Mouse (Mus musculus) midbrain, embryonic 12.5 days (tissue): ENCODE data around the gene Il17rd. TPM values are rescaled to one million over a fixed set of nuclear protein-coding genes. Genes with fewer than 3 reads are reported as not detected.
A peak's percentile ranks its signal among the peaks of the same experiment; 100 is the strongest.

Experiments used
- ATAC-seq: fragments of 200-750 bp; cut with Nextera tagmentation; 2 replicates; pipeline ENCODE4 v1.8.0; 2017; ENCODE audit warnings: low read depth, moderate TSS enrichment, moderate library complexity; ENCODE audit not compliant: low FRiP score
- H3K27ac ChIP-seq: fragments of 300-500 bp; sonication (generic); replicated peaks from 2 replicates; pipeline ENCODE4 v1.5.1; 2016; ENCODE audit warnings: mild to moderate bottlenecking
- H3K27me3 ChIP-seq: fragments of 300-500 bp; sonication (generic); 2 replicates; pipeline ENCODE4 v1.6.1; 2016; ENCODE audit warnings: mild to moderate bottlenecking
- H3K36me3 ChIP-seq: fragments of 300-500 bp; sonication (generic); 2 replicates; pipeline ENCODE4 v1.6.1; 2016
- H3K4me1 ChIP-seq: fragments of 300-500 bp; sonication (generic); 2 replicates; pipeline ENCODE4 v1.6.1; 2016
- H3K4me2 ChIP-seq: fragments of 300-500 bp; sonication (generic); replicated peaks from 2 replicates; pipeline ENCODE4 v1.6.1; 2016; ENCODE audit warnings: mild to moderate bottlenecking, moderate library complexity
- H3K4me3 ChIP-seq: fragments of 300-500 bp; sonication (generic); 2 replicates; pipeline ENCODE4 v1.5.1; 2016; ENCODE audit warnings: mild to moderate bottlenecking
- H3K9ac ChIP-seq: fragments of 300-500 bp; sonication (generic); replicated peaks from 2 replicates; pipeline ENCODE4 v1.6.1; 2016; ENCODE audit warnings: mild to moderate bottlenecking, moderate library complexity
- H3K9me3 ChIP-seq: fragments of 300-500 bp; sonication (generic); 2 replicates; pipeline ENCODE4 v1.6.1; 2016; ENCODE audit warnings: mild to moderate bottlenecking
- WGBS: fragments of 180-500 bp; shearing (Covaris S2); methylation state at CpG from one replicate; pipeline ENCODE4 v1.1.7; 2016; 5-methylcytosine and 5-hydroxymethylcytosine counted together
- polyA plus RNA-seq: library from polyadenylated mRNA; unstranded; fragments of >200 nt; fragmentation: Nextera tagmentation; extraction: Ambion mirVana; gene quantifications from 2 replicates; pipeline ENCODE4 v1.2.1, GENCODE M21; 2016

The Il17rd gene
- polyA plus RNA-seq, 1 experiment from 2014 or later = 4.8 TPM

GRCm38 (mm10) chr14:27024664-27025063 lies 14.1 kb upstream of the Il17rd start:
- H3K36me3 ChIP-seq = no peaks in the 10 kb centered on the region
- H3K9ac ChIP-seq = no peak overlapping the region
- 81% methylated on average over 4 of the region's 4 CpGs for WGBS
- H3K27ac ChIP-seq = no peak overlapping the region
- no peak overlapping the region for H3K4me3 ChIP-seq
- H3K9me3 ChIP-seq = no peaks in the 10 kb centered on the region
- H3K27me3 ChIP-seq = peaks cover 3% of the 10 kb centered on the region; the same call in 1 of the 2 replicates
- H3K4me2 ChIP-seq = no peak overlapping the region
- ATAC-seq = no peak
- no peaks in the 10 kb centered on the region for H3K4me1 ChIP-seq

GRCm38 (mm10) chr14:27029771-27030173 lies 9.0 kb upstream of the Il17rd start:
- no peak overlapping the region for H3K9ac ChIP-seq
- 5% methylated on average over 15 of the region's 15 CpGs for WGBS
- no peak for ATAC-seq

GRCm38 (mm10) chr14:27031142-27031541 lies 7.6 kb upstream of the Il17rd start:
- Histone ChIP-seq H3K4me1 (no peaks in the 10 kb centered on the region), H3K4me3 (no peak overlapping the region), H3K9ac (no peak overlapping the region), H3K36me3 (no peaks in the 10 kb centered on the region), H3K27ac (no peak overlapping the region), H3K27me3 (peaks cover 3% of the 10 kb centered on the region; the same call in 1 of the 2 replicates), H3K4me2 (no peak overlapping the region), H3K9me3 (no peaks in the 10 kb centered on the region)
- 11% methylated on average over 4 of the region's 4 CpGs for WGBS
- no peak for ATAC-seq

More at GRCm38 (mm10) chr14:27029771-27030173, 9.0 kb upstream of the Il17rd start:
- peak overlapping the region; percentile 26; the same call in 1 of the 2 replicates for H3K4me2 ChIP-seq
- H3K4me3 ChIP-seq = no peak overlapping the region
- no peaks in the 10 kb centered on the region for H3K9me3 ChIP-seq
- no peaks in the 10 kb centered on the region for H3K4me1 ChIP-seq
- H3K27me3 ChIP-seq = peaks cover 3% of the 10 kb centered on the region; the same call in 1 of the 2 replicates
- no peaks in the 10 kb centered on the region for H3K36me3 ChIP-seq
- H3K27ac ChIP-seq = no peak overlapping the region

DNA sequence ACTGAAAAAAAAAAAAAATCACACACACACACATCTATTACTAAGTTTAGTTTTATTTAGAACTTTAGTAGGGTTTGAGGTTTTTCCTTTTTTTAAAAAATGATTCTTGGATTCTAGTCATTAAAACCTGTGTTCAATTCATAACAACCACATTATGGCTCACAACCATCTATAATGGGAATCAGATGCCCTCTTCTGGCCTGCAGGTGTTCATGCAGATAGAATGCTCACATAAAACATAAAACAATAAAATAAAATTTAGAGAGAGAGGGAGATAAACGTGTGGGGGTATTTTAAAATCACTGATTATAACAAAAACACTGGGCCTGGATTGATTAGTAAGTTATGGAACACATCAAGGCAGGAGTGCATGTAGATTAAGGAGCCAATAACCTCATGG lies 1.2 kb upstream of the Il17rd start:
- Histone ChIP-seq H3K27me3 (peaks cover 36% of the 10 kb centered on the region), H3K9ac (no peak overlapping the region), H3K4me1 (0 out of 2 replicates have a peak, but pooled peaks cover 6% of the 10 kb centered on the region), H3K9me3 (no peaks in the 10 kb centered on the region), H3K4me3 (no peak overlapping the region), H3K4me2 (no peak overlapping the region), H3K27ac (no peak overlapping the region), H3K36me3 (no peaks in the 10 kb centered on the region)
- ATAC-seq = no peak
- 76% methylated on average over 1 of the region's 1 CpGs for WGBS

DNA sequence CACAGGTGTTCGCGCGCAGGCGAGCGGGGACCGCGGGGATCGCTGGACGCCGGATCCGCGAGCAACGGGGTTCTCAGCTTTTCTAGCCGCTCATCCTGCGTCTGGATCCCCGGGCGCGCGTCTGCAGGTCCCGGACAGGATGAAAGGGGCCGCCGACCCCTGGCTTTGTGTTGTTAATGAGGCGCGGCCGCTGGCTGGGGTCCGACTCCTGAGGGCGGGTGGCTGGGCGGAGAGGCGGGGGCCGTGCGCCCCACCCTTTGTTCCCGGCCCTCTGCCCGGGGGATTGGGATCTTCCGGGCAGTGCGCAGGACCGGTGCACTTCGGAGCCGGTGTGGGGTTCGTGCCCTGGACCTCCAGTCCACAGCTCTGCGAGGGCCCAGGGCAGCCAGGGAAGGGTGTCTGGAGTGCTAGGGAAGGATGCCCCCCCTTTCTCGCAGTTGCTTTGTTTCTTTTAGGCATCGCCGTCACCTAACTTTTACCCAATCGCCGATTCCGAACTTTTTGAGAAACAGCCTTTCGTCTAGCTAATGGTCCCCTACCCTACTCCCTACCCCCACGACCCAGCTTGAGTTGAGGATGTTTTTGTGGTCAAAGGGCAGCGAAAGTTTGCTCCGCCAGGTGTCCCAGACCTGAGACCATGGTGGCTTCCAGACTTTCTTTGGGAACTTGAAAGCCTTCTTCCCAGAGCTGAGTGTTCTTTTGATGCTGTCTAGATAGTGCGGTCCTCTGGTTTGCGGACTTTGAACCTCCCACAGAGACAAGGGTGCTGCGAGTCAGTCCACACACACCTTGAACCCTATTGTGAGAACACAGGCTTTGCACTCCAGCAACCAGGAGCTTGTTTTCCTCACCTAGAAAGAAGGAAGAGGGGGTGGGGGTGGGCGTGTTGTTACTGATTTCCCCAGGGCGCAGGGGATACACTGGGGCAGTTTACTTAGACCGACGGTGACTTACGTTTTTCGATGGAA lies 824 bp downstream of the Il17rd start:
- no peaks in the 10 kb centered on the region for H3K36me3 ChIP-seq

DNA sequence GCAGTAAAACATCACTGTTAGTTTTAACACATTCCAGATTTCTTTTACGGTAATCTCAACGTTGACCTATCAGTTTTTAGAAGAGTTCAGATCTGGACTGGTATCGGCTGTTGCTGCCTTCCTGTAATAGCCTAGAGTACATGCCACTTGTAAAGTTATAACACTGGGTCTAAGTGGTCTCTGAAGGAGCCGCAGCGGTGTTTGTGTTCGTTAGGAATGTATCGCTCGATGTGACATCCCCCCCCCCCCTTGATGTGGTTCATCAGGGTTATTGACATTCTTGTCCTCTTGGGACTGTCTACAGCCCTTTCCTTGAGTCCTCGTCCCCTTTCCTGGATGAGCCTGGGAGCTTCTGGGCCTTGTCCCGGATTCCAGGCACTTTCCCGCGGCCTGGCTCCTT lies 1.7 kb downstream of the Il17rd start:
- Histone ChIP-seq H3K36me3 (no peaks in the 10 kb centered on the region), H3K4me2 (peak overlapping the region; percentile 93), H3K27ac (no peak overlapping the region), H3K27me3 (peaks cover 57% of the 10 kb centered on the region), H3K9ac (peak overlapping the region; percentile 80; the same call in 1 of the 2 replicates), H3K4me1 (peaks cover 21% of the 10 kb centered on the region), H3K9me3 (no peaks in the 10 kb centered on the region), H3K4me3 (peak overlapping the region; percentile 85)
- no peak for ATAC-seq
- WGBS = 8% methylated on average over 12 of the region's 12 CpGs

More for the DNA sequence above, 824 bp downstream of the Il17rd start:
- peak overlapping the region; percentile 93 for H3K4me2 ChIP-seq
- peak overlapping the region; percentile 85 for H3K4me3 ChIP-seq
- H3K9me3 ChIP-seq = no peaks in the 10 kb centered on the region
- peaks cover 56% of the 10 kb centered on the region for H3K27me3 ChIP-seq
- under 1% methylated on average over 54 of the region's 59 CpGs for WGBS
- H3K4me1 ChIP-seq = peaks cover 15% of the 10 kb centered on the region
- peak; percentile 69 for ATAC-seq
- H3K9ac ChIP-seq = peak overlapping the region; percentile 80
- peak overlapping the region; percentile 79 for H3K27ac ChIP-seq

- peaks cover 34% of the 10 kb centered on the region for H3K4me1 ChIP-seq
- 57% methylated on average over 8 of the region's 8 CpGs for WGBS
- H3K27ac ChIP-seq = no peak overlapping the region
- peaks cover 66% of the 10 kb centered on the region for H3K27me3 ChIP-seq
- no peak for ATAC-seq
- H3K36me3 ChIP-seq = no peaks in the 10 kb centered on the region
- peak overlapping the region; percentile 3; the same call in 1 of the 2 replicates for H3K4me2 ChIP-seq
- H3K4me3 ChIP-seq = no peak overlapping the region
- H3K9me3 ChIP-seq = no peaks in the 10 kb centered on the region
- no peak overlapping the region for H3K9ac ChIP-seq
Measured at GRCm38 (mm10) chr14:27042280-27042983, 3.7 kb downstream of the Il17rd start.

GRCm38 (mm10) chr14:27043416-27043815 lies 4.7 kb downstream of the Il17rd start:
- Histone ChIP-seq H3K4me2 (no peak overlapping the region), H3K27ac (0 out of 2 replicates have a peak overlapping the region, but pooled peaks have one; percentile 52), H3K4me1 (peaks cover 40% of the 10 kb centered on the region), H3K9ac (no peak overlapping the region), H3K4me3 (no peak overlapping the region), H3K36me3 (no peaks in the 10 kb centered on the region), H3K9me3 (no peaks in the 10 kb centered on the region), H3K27me3 (peaks cover 74% of the 10 kb centered on the region)
- 70% methylated on average over 5 of the region's 5 CpGs for WGBS
- no peak for ATAC-seq

- peak overlapping the region; percentile 13; the same call in 1 of the 2 replicates for H3K4me2 ChIP-seq
- peak overlapping the region; percentile 52 for H3K27ac ChIP-seq
- no peaks in the 10 kb centered on the region for H3K36me3 ChIP-seq
- H3K9me3 ChIP-seq = no peaks in the 10 kb centered on the region
- ATAC-seq = no peak
- WGBS = 10% methylated on average over 11 of the region's 11 CpGs
- peaks cover 75% of the 10 kb centered on the region for H3K27me3 ChIP-seq
- no peak overlapping the region for H3K4me3 ChIP-seq
- peaks cover 43% of the 10 kb centered on the region for H3K4me1 ChIP-seq
- H3K9ac ChIP-seq = no peak overlapping the region
Measured at GRCm38 (mm10) chr14:27044221-27044966, 5.7 kb downstream of the Il17rd start.

DNA sequence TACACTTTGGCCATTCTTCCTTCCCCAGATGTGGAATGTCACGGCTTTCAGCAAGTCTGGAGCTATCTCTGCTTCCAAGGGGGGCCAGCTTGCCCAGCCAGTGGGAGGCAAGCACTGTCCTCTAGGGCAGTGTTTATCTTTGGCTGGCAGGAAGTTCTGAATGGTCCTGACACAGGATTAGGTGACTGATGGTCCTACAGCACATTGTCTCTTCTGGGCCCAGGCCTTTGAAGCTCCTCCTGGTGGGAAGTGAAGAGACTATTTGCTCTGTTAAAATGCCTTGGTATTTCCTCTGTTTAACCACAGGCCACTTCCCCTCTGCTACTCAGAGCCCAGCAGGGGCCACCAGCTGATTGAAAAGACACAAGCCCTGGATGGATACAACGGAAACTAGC lies 6.2 kb downstream of the Il17rd start:
- Histone ChIP-seq H3K4me3 (no peak overlapping the region), H3K36me3 (no peaks in the 10 kb centered on the region), H3K27me3 (peaks cover 70% of the 10 kb centered on the region), H3K4me2 (peak overlapping the region; percentile 13; the same call in 1 of the 2 replicates), H3K4me1 (peaks cover 49% of the 10 kb centered on the region), H3K9me3 (no peaks in the 10 kb centered on the region), H3K9ac (no peak overlapping the region), H3K27ac (peak overlapping the region; percentile 52)
- 4% methylated on average over 2 of the region's 2 CpGs for WGBS
- ATAC-seq = no peak

GRCm38 (mm10) chr14:27048231-27048956 lies 9.7 kb downstream of the Il17rd start:
- Histone ChIP-seq H3K4me3 (no peak overlapping the region), H3K4me1 (peaks cover 68% of the 10 kb centered on the region), H3K27ac (peak overlapping the region; percentile 49), H3K27me3 (peaks cover 46% of the 10 kb centered on the region), H3K9me3 (no peaks in the 10 kb centered on the region), H3K9ac (no peak overlapping the region), H3K4me2 (no peak overlapping the region), H3K36me3 (no peaks in the 10 kb centered on the region)
- ATAC-seq = no peak
- WGBS = 11% methylated on average over 8 of the region's 8 CpGs
